Mouse (Mus musculus) cerebellum, adult 2 months (tissue): Measurements from ENCODE around the gene Tesc.

Source experiments
- CTCF ChIP-seq: fragments of 200-500 bp; IDR thresholded peaks from 2 replicates; pipeline ENCODE4 v1.5.1; 2011; ENCODE audit warnings: low read depth, mild to moderate bottlenecking, control low read depth, low read length, moderate library complexity, borderline replicate concordance; ENCODE audit not compliant: insufficient read depth
- POLR2A ChIP-seq: fragments of 200-500 bp; IDR thresholded peaks from 2 replicates; pipeline ENCODE4 v1.6.1; 2011; ENCODE audit warnings: low read length, control low read depth, borderline replicate concordance; ENCODE audit not compliant: insufficient read depth

DNA sequence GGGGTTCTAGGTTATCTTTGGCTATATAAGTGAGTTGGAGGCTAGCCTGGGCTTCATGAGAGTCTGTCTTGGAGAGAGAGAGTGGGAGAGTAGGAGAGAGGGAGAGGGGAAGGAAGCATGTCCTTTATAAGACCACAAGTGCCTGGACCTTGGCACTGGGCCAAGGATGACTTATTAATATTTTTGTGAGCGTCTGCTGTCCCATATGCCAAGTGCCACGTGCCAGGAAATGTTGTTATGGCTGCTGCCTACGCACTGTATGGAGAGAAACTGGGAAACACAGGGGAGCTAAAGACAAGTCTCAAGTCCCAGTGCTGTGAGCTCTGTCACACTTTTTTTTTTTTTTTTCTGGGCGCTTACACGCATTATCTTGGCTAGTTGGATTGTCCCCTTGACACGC, 15.1 kb downstream of the Tesc start:
- TF ChIP-seq CTCF (no peak), POLR2A (no peak)
